Mouse (Mus musculus): ENCODE results near the gene Slc22a3. TPM values are rescaled to one million over a fixed set of nuclear protein-coding genes. Genes with fewer than 3 reads are reported as not detected.

Slc22a3 gene
- total and polyA plus RNA-seq, 2 experiments from 2014 or later = 2.4 to 3.7 TPM

- ATAC-seq (ENCODE audit: low FRiP score) (no peak), DNase-seq (ENCODE audit: low spot score) (no peak)
- H3K4me3 ChIP-seq (ENCODE audit: low read depth, low read length) = no peak overlapping the region
- no peak overlapping the region for H3K4me2 ChIP-seq (ENCODE audit: low read depth, low read length, poor library complexity, severe bottlenecking)
- no peak overlapping the region for H3K27ac ChIP-seq (ENCODE audit: low read depth, low read length)
- H3K4me1 ChIP-seq (ENCODE audit: insufficient read depth, low read length) = no peaks in the 10 kb centered on the region
- no peaks in the 10 kb centered on the region for H3K27me3 ChIP-seq (ENCODE audit: insufficient read depth, low read length)
- H3K36me3 ChIP-seq (ENCODE audit: insufficient read depth, low read length) = no peaks in the 10 kb centered on the region
- TF ChIP-seq CTCF (IDR thresholded peaks at IDR 0.05) = peak; percentile 43
- no peaks in the 10 kb centered on the region for H3K9me3 ChIP-seq (ENCODE audit: low read length)
- H3K9ac ChIP-seq (replicated peaks; ENCODE audit: low read length, poor library complexity, severe bottlenecking) = no peak overlapping the region
These were observed 46.3 kb downstream of the Slc22a3 start for GRCm38 (mm10) chr17:12461168-12461567.

DNA sequence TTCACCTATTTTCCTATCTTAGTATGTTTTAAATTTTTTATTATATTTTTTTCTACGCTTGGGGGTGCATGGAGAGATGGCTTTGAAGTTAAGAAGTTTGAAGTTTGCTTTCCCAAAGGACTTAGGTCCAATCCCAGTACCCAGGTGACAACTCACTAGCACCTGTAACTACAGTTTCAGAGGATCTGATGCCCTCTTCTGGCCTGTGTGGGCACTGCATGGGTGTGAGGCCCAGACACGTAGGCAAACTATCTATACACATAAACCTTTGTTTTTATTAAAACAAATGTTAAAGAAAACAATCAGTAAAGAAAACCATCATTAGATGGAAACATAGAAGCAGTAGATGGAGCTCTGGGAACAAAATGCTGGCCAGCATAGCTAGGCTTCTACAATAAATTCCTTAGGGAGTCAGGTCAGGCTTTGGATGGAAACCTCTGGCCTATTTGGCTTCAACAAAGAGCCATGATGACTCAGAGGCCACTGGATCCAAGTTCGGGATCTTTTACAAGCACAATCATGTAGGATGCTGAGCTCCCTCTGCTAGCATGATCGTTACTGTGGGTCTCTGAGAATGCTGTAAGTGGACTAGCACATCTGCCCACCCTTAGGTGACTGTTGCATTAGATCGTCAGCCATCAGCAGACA lies 52.2 kb downstream of the Slc22a3 start:
- 84% methylated on average over 5 of the region's 5 CpGs for WGBS
- ATAC-seq (ENCODE audit: low FRiP score) (no peak), DNase-seq (ENCODE audit: low spot score) (no peak)
- Histone ChIP-seq H3K9me3 (ENCODE audit: low read length) (no peaks in the 10 kb centered on the region), H3K9ac (replicated peaks; ENCODE audit: low read length, poor library complexity, severe bottlenecking) (no peak overlapping the region), H3K27ac (ENCODE audit: low read depth, low read length) (no peak overlapping the region), H3K27me3 (ENCODE audit: insufficient read depth, low read length) (no peaks in the 10 kb centered on the region), H3K4me3 (ENCODE audit: low read depth, low read length) (no peak overlapping the region), H3K4me2 (ENCODE audit: low read depth, low read length, poor library complexity, severe bottlenecking) (no peak overlapping the region), H3K4me1 (ENCODE audit: insufficient read depth, low read length) (no peaks in the 10 kb centered on the region), H3K36me3 (ENCODE audit: insufficient read depth, low read length) (no peaks in the 10 kb centered on the region)
- TF ChIP-seq CTCF (IDR thresholded peaks at IDR 0.05) = peak; percentile 56

GRCm38 (mm10) chr17:12453691-12454090 lies 53.8 kb downstream of the Slc22a3 start:
- no peak for ATAC-seq (ENCODE audit: low FRiP score)

GRCm38 (mm10) chr17:12452862-12453531 lies 54.5 kb downstream of the Slc22a3 start:
- Histone ChIP-seq H3K9me3 (ENCODE audit: low read length) (no peaks in the 10 kb centered on the region), H3K4me3 (ENCODE audit: low read depth, low read length) (no peak overlapping the region), H3K4me2 (ENCODE audit: low read depth, low read length, poor library complexity, severe bottlenecking) (no peak overlapping the region), H3K4me1 (ENCODE audit: insufficient read depth, low read length) (no peaks in the 10 kb centered on the region), H3K27me3 (ENCODE audit: insufficient read depth, low read length) (no peaks in the 10 kb centered on the region), H3K36me3 (ENCODE audit: insufficient read depth, low read length) (no peaks in the 10 kb centered on the region), H3K27ac (ENCODE audit: low read depth, low read length) (no peak overlapping the region), H3K9ac (replicated peaks; ENCODE audit: low read length, poor library complexity, severe bottlenecking) (no peak overlapping the region)
- no peak for DNase-seq (ENCODE audit: low spot score)
- no peak for ATAC-seq (ENCODE audit: low FRiP score)
- no peak for TF ChIP-seq CTCF (IDR thresholded peaks at IDR 0.05)
- 70% methylated on average over 11 of the region's 11 CpGs for WGBS

More at GRCm38 (mm10) chr17:12453691-12454090, 53.8 kb downstream of the Slc22a3 start:
- DNase-seq (ENCODE audit: low spot score) = no peak
- no peak overlapping the region for H3K27ac ChIP-seq (ENCODE audit: low read depth, low read length)
- no peaks in the 10 kb centered on the region for H3K36me3 ChIP-seq (ENCODE audit: insufficient read depth, low read length)
- H3K9me3 ChIP-seq (ENCODE audit: low read length) = no peaks in the 10 kb centered on the region
- H3K4me2 ChIP-seq (ENCODE audit: low read depth, low read length, poor library complexity, severe bottlenecking) = no peak overlapping the region
- TF ChIP-seq CTCF (IDR thresholded peaks at IDR 0.05) = no peak
- WGBS = 81% methylated on average over 6 of the region's 6 CpGs
- no peak overlapping the region for H3K9ac ChIP-seq (replicated peaks; ENCODE audit: low read length, poor library complexity, severe bottlenecking)
- H3K4me3 ChIP-seq (ENCODE audit: low read depth, low read length) = no peak overlapping the region
- H3K27me3 ChIP-seq (ENCODE audit: insufficient read depth, low read length) = no peaks in the 10 kb centered on the region
- no peaks in the 10 kb centered on the region for H3K4me1 ChIP-seq (ENCODE audit: insufficient read depth, low read length)

GRCm38 (mm10) chr17:12451234-12451633 lies 56.3 kb downstream of the Slc22a3 start:
- 52% methylated on average over 4 of the region's 4 CpGs for WGBS
- TF ChIP-seq CTCF (IDR thresholded peaks at IDR 0.05) = peak; percentile 68

DNA sequence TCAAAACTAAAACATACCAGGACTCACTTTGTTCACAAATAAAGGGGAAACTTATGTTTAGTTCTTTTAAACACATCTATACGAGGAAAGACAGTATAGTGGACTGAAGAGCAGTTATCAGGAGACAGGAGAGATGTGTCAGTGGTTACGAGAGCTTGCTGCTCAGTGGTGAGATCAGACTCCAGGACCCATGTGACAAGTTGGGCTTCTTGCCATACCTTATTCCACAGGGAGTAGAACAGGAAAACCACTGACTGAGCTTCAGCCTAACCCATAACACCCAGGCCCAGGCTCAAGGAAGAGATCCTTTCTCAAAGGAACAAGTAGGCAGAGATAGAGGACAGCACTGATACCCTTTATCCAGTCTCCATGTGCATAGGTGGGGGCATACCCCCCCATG lies 62.9 kb downstream of the Slc22a3 start:
- no peaks in the 10 kb centered on the region for H3K27me3 ChIP-seq (ENCODE audit: insufficient read depth, low read length)
- H3K27ac ChIP-seq (ENCODE audit: low read depth, low read length) = no peak overlapping the region
- H3K9me3 ChIP-seq (ENCODE audit: low read length) = no peaks in the 10 kb centered on the region
- WGBS = 88% methylated on average over 2 of the region's 2 CpGs
- no peaks in the 10 kb centered on the region for H3K4me1 ChIP-seq (ENCODE audit: insufficient read depth, low read length)
- DNase-seq (ENCODE audit: low spot score) (no peak), ATAC-seq (ENCODE audit: low FRiP score) (no peak)
- H3K4me3 ChIP-seq (ENCODE audit: low read depth, low read length) = no peak overlapping the region
- no peak for TF ChIP-seq CTCF (IDR thresholded peaks at IDR 0.05)
- no peak overlapping the region for H3K4me2 ChIP-seq (ENCODE audit: low read depth, low read length, poor library complexity, severe bottlenecking)
- no peaks in the 10 kb centered on the region for H3K36me3 ChIP-seq (ENCODE audit: insufficient read depth, low read length)
- H3K9ac ChIP-seq (replicated peaks; ENCODE audit: low read length, poor library complexity, severe bottlenecking) = no peak overlapping the region

More at GRCm38 (mm10) chr17:12451234-12451633, 56.3 kb downstream of the Slc22a3 start:
- Histone ChIP-seq H3K36me3 (ENCODE audit: insufficient read depth, low read length) (no peaks in the 10 kb centered on the region), H3K4me1 (ENCODE audit: insufficient read depth, low read length) (no peaks in the 10 kb centered on the region), H3K4me2 (ENCODE audit: low read depth, low read length, poor library complexity, severe bottlenecking) (no peak overlapping the region), H3K27me3 (ENCODE audit: insufficient read depth, low read length) (no peaks in the 10 kb centered on the region), H3K4me3 (ENCODE audit: low read depth, low read length) (no peak overlapping the region), H3K9ac (replicated peaks; ENCODE audit: low read length, poor library complexity, severe bottlenecking) (no peak overlapping the region), H3K27ac (ENCODE audit: low read depth, low read length) (no peak overlapping the region), H3K9me3 (ENCODE audit: low read length) (no peaks in the 10 kb centered on the region)
- DNase-seq (ENCODE audit: low spot score) = peak; percentile 63
- no peak for ATAC-seq (ENCODE audit: low FRiP score)
